In the genomic region with DNA sequence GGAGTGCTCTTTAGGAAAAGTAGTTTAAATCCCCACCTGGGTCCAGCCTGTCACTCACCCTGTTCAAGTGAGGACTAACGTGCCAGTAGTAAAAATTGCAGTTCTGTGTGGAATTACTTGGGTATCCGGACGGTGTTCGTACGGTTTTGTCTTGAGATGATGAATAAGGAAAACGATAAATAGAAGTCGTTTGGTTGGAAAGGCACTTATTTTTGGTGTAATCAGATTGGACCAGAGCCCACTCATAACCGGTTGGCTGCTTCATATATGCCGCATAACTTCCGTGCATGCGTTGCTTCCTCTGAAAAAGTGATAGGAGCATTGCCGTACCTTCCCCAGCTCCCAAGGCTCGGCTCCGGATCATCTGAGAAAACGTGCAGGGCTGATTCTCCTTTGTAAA, we compare ENCODE assay signal across 8 mouse cellular contexts. TPM values are rescaled to one million over a fixed set of nuclear protein-coding genes. Genes with fewer than 3 reads are reported as not detected.
DNase-seq lines count a peak whose midpoint lies in the region; ATAC-seq lines count a peak whose summit lies in the region.

No protein-coding gene starts in this region.

- H3K4me1 ChIP-seq in embryonic facial prominence, embryonic 15.5 days = peaks cover 28% of the 10 kb centered on the region
- peaks cover 13% of the 10 kb centered on the region for H3K4me1 ChIP-seq in intestine, embryonic 16.5 days (ENCODE audit: control insufficient read depth, insufficient read depth, low read length)
- H3K4me1 ChIP-seq in midbrain, embryonic 16.5 days (ENCODE audit: control insufficient read depth, insufficient read depth, low read length) = peaks cover 19% of the 10 kb centered on the region

- DNase-seq in frontal cortex, postnatal 25 days (ENCODE audit: low spot score in 2 of 2) = no peak
- DNase-seq in CD4-positive, CD25-positive, alpha-beta regulatory T cell, adult 2 months (ENCODE audit: low read depth, low spot score) = peak; percentile 55
- DNase-seq in layer of hippocampus, postnatal 36 days = no peak
- DNase-seq in urinary bladder, postnatal 4 days (ENCODE audit: low spot score in 2 of 2) = no peak

- ATAC-seq in frontal cortex, adult (ENCODE audit: low TSS enrichment) = peak; percentile 2
- ATAC-seq in embryonic facial prominence, embryonic 15.5 days (ENCODE audit: insufficient number of reproducible peaks, low FRiP score, low TSS enrichment, low read depth) = no peak
- ATAC-seq in intestine, embryonic 16.5 days = peak; percentile 7
- ATAC-seq in midbrain, embryonic 16.5 days = peak; percentile 34; the same call in 1 of the 2 replicates

- H3K4me2 ChIP-seq in embryonic facial prominence, embryonic 15.5 days (replicated peaks) = peak overlapping the region; percentile 73
- peak overlapping the region; percentile 66 for H3K4me2 ChIP-seq in intestine, embryonic 16.5 days (ENCODE audit: low read depth, low read length)
- H3K4me2 ChIP-seq in midbrain, embryonic 16.5 days (ENCODE audit: low read length) = peak overlapping the region; percentile 93

- WGBS in embryonic facial prominence, embryonic 15.5 days = under 1% methylated on average over 15 of the region's 15 CpGs
- WGBS in intestine, embryonic 16.5 days = under 1% methylated on average over 15 of the region's 15 CpGs
- WGBS in midbrain, embryonic 16.5 days = under 1% methylated on average over 15 of the region's 15 CpGs

- H3K9ac ChIP-seq in embryonic facial prominence, embryonic 15.5 days = peak overlapping the region; percentile 57
- peak overlapping the region; percentile 75 for H3K9ac ChIP-seq in intestine, embryonic 16.5 days (ENCODE audit: low read depth, low read length)
- H3K9ac ChIP-seq in midbrain, embryonic 16.5 days (ENCODE audit: low read depth, low read length) = peak overlapping the region; percentile 91

- H3K4me3 ChIP-seq in embryonic facial prominence, embryonic 15.5 days (replicated peaks) = peak overlapping the region; percentile 81
- H3K4me3 ChIP-seq in intestine, embryonic 16.5 days (ENCODE audit: low read length) = peak overlapping the region; percentile 79
- H3K4me3 ChIP-seq in midbrain, embryonic 16.5 days (ENCODE audit: low read depth, low read length) = peak overlapping the region; percentile 81

- H3K36me3 ChIP-seq in embryonic facial prominence, embryonic 15.5 days = peaks cover 9% of the 10 kb centered on the region; the same call in 1 of the 2 replicates
- 0 out of 2 replicates have a peak, but pooled peaks cover 2% of the 10 kb centered on the region for H3K36me3 ChIP-seq in intestine, embryonic 16.5 days (ENCODE audit: control insufficient read depth, insufficient read depth, low read length)
- no peaks in the 10 kb centered on the region for H3K36me3 ChIP-seq in midbrain, embryonic 16.5 days (ENCODE audit: control insufficient read depth, insufficient read depth, low read length)

- peak overlapping the region; percentile 78 for H3K27ac ChIP-seq in embryonic facial prominence, embryonic 15.5 days (replicated peaks)
- H3K27ac ChIP-seq in intestine, embryonic 16.5 days (ENCODE audit: low read length) = peak overlapping the region; percentile 76
- no peak overlapping the region for H3K27ac ChIP-seq in midbrain, embryonic 16.5 days (ENCODE audit: low read length)

- no peaks in the 10 kb centered on the region for H3K27me3 ChIP-seq in embryonic facial prominence, embryonic 15.5 days
- H3K27me3 ChIP-seq in intestine, embryonic 16.5 days (replicated peaks; ENCODE audit: control insufficient read depth, insufficient read depth, low read length) = no peaks in the 10 kb centered on the region
- H3K27me3 ChIP-seq in midbrain, embryonic 16.5 days (ENCODE audit: control insufficient read depth, insufficient read depth, low read depth, low read length) = no peaks in the 10 kb centered on the region

- H3K9me3 ChIP-seq in embryonic facial prominence, embryonic 15.5 days (replicated peaks) = no peaks in the 10 kb centered on the region
- H3K9me3 ChIP-seq in intestine, embryonic 16.5 days (ENCODE audit: control insufficient read depth, low read length) = no peaks in the 10 kb centered on the region
- no peaks in the 10 kb centered on the region for H3K9me3 ChIP-seq in midbrain, embryonic 16.5 days (replicated peaks; ENCODE audit: control insufficient read depth, low read length, poor library complexity, severe bottlenecking)

RNA-seq across cellular contexts. Expression of a gene that starts 0.8 kb away (rescaled TPM):
- polyA plus RNA-seq in embryonic facial prominence, embryonic 15.5 days (2015; fragmentation: Nextera tagmentation; extraction: Ambion mirVana) = 46.7 and 48.5 TPM in 2 replicates
- polyA plus RNA-seq in intestine, embryonic 16.5 days (2015; fragmentation: Nextera tagmentation; extraction: Ambion mirVana) = 47.7 and 60.1 TPM in 2 replicates
- 9.3 and 11.8 TPM in 2 replicates for polyA plus RNA-seq in midbrain, embryonic 16.5 days (2015; fragmentation: Nextera tagmentation; extraction: Ambion mirVana)
- 1 to 10 TPM; 2.6 to 2.7 TPM for total RNA-seq in layer of hippocampus, postnatal 36 days (2021)

RNA-seq across cellular contexts. Expression of a gene that starts 0.8 kb away (rescaled TPM):
- 64.3 and 69.2 TPM in 2 replicates for polyA plus RNA-seq in embryonic facial prominence, embryonic 15.5 days (2015; fragmentation: Nextera tagmentation; extraction: Ambion mirVana)
- polyA plus RNA-seq in intestine, embryonic 16.5 days (2015; fragmentation: Nextera tagmentation; extraction: Ambion mirVana) = 48.8 and 55.6 TPM in 2 replicates
- polyA plus RNA-seq in midbrain, embryonic 16.5 days (2015; fragmentation: Nextera tagmentation; extraction: Ambion mirVana) = 103 and 117 TPM in 2 replicates
- total RNA-seq in layer of hippocampus, postnatal 36 days (2021) = 10 to 100 TPM; 70.2 to 71.4 TPM

RNA-seq across cellular contexts. Expression of a gene that starts 52.4 kb away (rescaled TPM):
- polyA plus RNA-seq in embryonic facial prominence, embryonic 15.5 days (2015; fragmentation: Nextera tagmentation; extraction: Ambion mirVana) = 19.2 and 19.9 TPM in 2 replicates
- 12.5 and 13.3 TPM in 2 replicates for polyA plus RNA-seq in intestine, embryonic 16.5 days (2015; fragmentation: Nextera tagmentation; extraction: Ambion mirVana)
- polyA plus RNA-seq in midbrain, embryonic 16.5 days (2015; fragmentation: Nextera tagmentation; extraction: Ambion mirVana) = 17.2 and 19.3 TPM in 2 replicates
- total RNA-seq in layer of hippocampus, postnatal 36 days (2021) = 10 to 100 TPM; 14.3 to 16.2 TPM

RNA-seq across cellular contexts. Expression of a gene that starts 52.7 kb away (rescaled TPM):
- polyA plus RNA-seq in embryonic facial prominence, embryonic 15.5 days (2015; fragmentation: Nextera tagmentation; extraction: Ambion mirVana) = 1.6 and 2.4 TPM in 2 replicates
- polyA plus RNA-seq in intestine, embryonic 16.5 days (2015; fragmentation: Nextera tagmentation; extraction: Ambion mirVana) = 0.49 and 0.59 TPM in 2 replicates
- 0.63 TPM in 1 of 2 replicates, not detected in the other for polyA plus RNA-seq in midbrain, embryonic 16.5 days (2015; fragmentation: Nextera tagmentation; extraction: Ambion mirVana)
- total RNA-seq in layer of hippocampus, postnatal 36 days (2021) = 1 to 10 TPM in 1 of 2 experiments, not detected in 1; 2.6 TPM

RNA-seq across cellular contexts. Expression of a gene that starts 52.8 kb away (rescaled TPM):
- 25.5 and 27.6 TPM in 2 replicates for polyA plus RNA-seq in embryonic facial prominence, embryonic 15.5 days (2015; fragmentation: Nextera tagmentation; extraction: Ambion mirVana)
- 19.8 and 21.4 TPM in 2 replicates for polyA plus RNA-seq in intestine, embryonic 16.5 days (2015; fragmentation: Nextera tagmentation; extraction: Ambion mirVana)
- 22.6 and 26.9 TPM in 2 replicates for polyA plus RNA-seq in midbrain, embryonic 16.5 days (2015; fragmentation: Nextera tagmentation; extraction: Ambion mirVana)
- total RNA-seq in layer of hippocampus, postnatal 36 days (2021) = 10 to 100 TPM; 18.6 to 20.4 TPM
